11 mouse cellular contexts compared by ENCODE assay signal in genomic region chr1:53824446-53825337, GRCm38 (mm10). TPM values are rescaled to one million over a fixed set of nuclear protein-coding genes. Genes with fewer than 3 reads are reported as not detected.
A peak's percentile ranks its signal among the peaks of the same experiment; 100 is the strongest.
DNase-seq lines count a peak whose midpoint lies in the region; ATAC-seq and TF ChIP-seq lines count a peak whose summit lies in the region.
"Had no signal": no experiment of that assay in that cellular context is flagged by ENCODE, and none has a peak within 500 bp of the region (broad histone marks: within the 10 kb centered on the region; RNA-seq: fewer than 3 reads in every experiment).

No protein-coding gene starts in this region.

- no peak for ATAC-seq in liver, embryonic 16.5 days (ENCODE audit: low read depth)

- intact Hi-C loops in heart, adult 2 months (cut with DNase I): loop anchor here (5.0 kb wide), 1 partner anchor 37 kb away; the partner anchor contains the start of gene Stk17b

- no peak overlapping the region for H3K4me2 ChIP-seq in liver, embryonic 16.5 days (ENCODE audit: low read depth, low read length)
- H3K4me2 ChIP-seq in CH12.LX (ENCODE audit: insufficient read depth, low read depth, poor library complexity, severe bottlenecking): no peak overlapping the region

- TF ChIP-seq POLR2A in heart, adult 2 months (IDR thresholded peaks at IDR 0.05; ENCODE audit: insufficient read depth, low read depth, low read length): no peak
- no peak for TF ChIP-seq POLR2A in CH12.LX (IDR thresholded peaks at IDR 0.05; ENCODE audit: low read depth, low read length)

- peaks cover 3% of the 10 kb centered on the region; the same call in 1 of the 2 replicates for H3K4me1 ChIP-seq in heart, adult 2 months (ENCODE audit: control insufficient read depth, insufficient read depth, low read length)
- H3K4me1 ChIP-seq in heart, embryonic 10.5 days: peaks cover 11% of the 10 kb centered on the region; the same call in 1 of the 2 replicates
- no peaks in the 10 kb centered on the region for H3K4me1 ChIP-seq in liver, embryonic 16.5 days (ENCODE audit: control insufficient read depth, low read depth, low read length)
- peaks cover 9 to 36% of the 10 kb centered on the region in 2 experiments; a peak in 3 of 4 replicates for H3K4me1 ChIP-seq in CH12.LX (ENCODE audit: control insufficient read depth in 1 of 2, insufficient read depth in 2 of 2)
- peaks cover 13% of the 10 kb centered on the region for H3K4me1 ChIP-seq in limb, embryonic 10.5 days

- no peaks in the 10 kb centered on the region for H3K9me3 ChIP-seq in heart, embryonic 10.5 days
- no peaks in the 10 kb centered on the region for H3K9me3 ChIP-seq in liver, embryonic 16.5 days (replicated peaks; ENCODE audit: control insufficient read depth, low read length)
- H3K9me3 ChIP-seq in CH12.LX (replicated peaks; ENCODE audit: low read length): no peaks in the 10 kb centered on the region
- H3K9me3 ChIP-seq in limb, embryonic 10.5 days (replicated peaks): no peaks in the 10 kb centered on the region
- H3K9me3 ChIP-seq: heart, embryonic 15.5 days; neural tube, embryonic 12.5 days had no signal

- TF ChIP-seq EP300 in heart, adult 2 months (IDR thresholded peaks at IDR 0.05; ENCODE audit: insufficient read depth, low read depth, low read length): no peak
- TF ChIP-seq EP300 in CH12.LX (IDR thresholded peaks at IDR 0.05; ENCODE audit: low read length): no peak

- no peaks in the 10 kb centered on the region for H3K79me2 ChIP-seq in heart, adult 2 months (replicated peaks; ENCODE audit: control insufficient read depth, insufficient read depth, low read length)
- H3K79me2 ChIP-seq in CH12.LX (replicated peaks; ENCODE audit: control insufficient read depth, extremely low read depth, insufficient read depth, poor library complexity, severe bottlenecking): no peaks in the 10 kb centered on the region

- dilution Hi-C loops in CH12.LX (cut with MboI; ENCODE audit: extremely low pct_ligation_motif_present, extremely low pct_unique_long_range_greater_than_20kb, low sequenced_read_pairs): no loop called here

- TF ChIP-seq CTCF in heart, adult 2 months (IDR thresholded peaks at IDR 0.05): no peak
- no peak for TF ChIP-seq CTCF in CH12.LX (conservative IDR thresholded peaks at IDR 0.05 in 1 of 2, IDR thresholded peaks at IDR 0.05 in 1 of 2; ENCODE audit: low read depth in 2 of 2, low read length in 2 of 2)

- no peak for TF ChIP-seq RAD21 in CH12.LX (IDR thresholded peaks at IDR 0.05; ENCODE audit: low read depth, low read length)

- peak overlapping the region; percentile 57 for H3K27ac ChIP-seq in heart, adult 2 months
- H3K27ac ChIP-seq in heart, embryonic 10.5 days: no peak overlapping the region
- H3K27ac ChIP-seq in liver, embryonic 16.5 days (ENCODE audit: low read length): peak overlapping the region; percentile 67; the same call in 1 of the 2 replicates
- H3K27ac ChIP-seq in CH12.LX (ENCODE audit: insufficient read depth, low read depth): no peak overlapping the region
- peak overlapping the region; percentile 75; the same call in 1 of the 2 replicates for H3K27ac ChIP-seq in limb, embryonic 10.5 days
- H3K27ac ChIP-seq: heart, embryonic 15.5 days; neural tube, embryonic 12.5 days had no signal

- no peak overlapping the region for H3K9ac ChIP-seq in heart, adult 2 months (ENCODE audit: low read depth, low read length)
- H3K9ac ChIP-seq in liver, embryonic 16.5 days (ENCODE audit: low read depth, low read length): no peak overlapping the region
- peak overlapping the region; percentile 32; the same call in 1 of the 2 replicates for H3K9ac ChIP-seq in CH12.LX (ENCODE audit: insufficient read depth, low read depth)
- H3K9ac ChIP-seq: heart, embryonic 15.5 days; lung, embryonic 14.5 days; neural tube, embryonic 12.5 days had no signal

- DNase-seq in heart, adult 2 months: no peak
- DNase-seq in heart, embryonic 10.5 days (ENCODE audit: low spot score): no peak
- DNase-seq in liver: no peak
- DNase-seq in CH12.LX (ENCODE audit: extremely low read depth): no peak
- no peak for DNase-seq in limb, embryonic 10.5 days (ENCODE audit: low spot score)
- no peak for DNase-seq in adrenal gland, adult 18-20 months (ENCODE audit: low spot score in 2 of 2)
- DNase-seq in cerebellum, adult 11-12 months: no peak

- H3K4me3 ChIP-seq in heart, adult 2 months: no peak overlapping the region
- H3K4me3 ChIP-seq in heart, embryonic 10.5 days: no peak overlapping the region
- no peak overlapping the region for H3K4me3 ChIP-seq in liver, embryonic 16.5 days (ENCODE audit: low read depth, low read length)
- no peak overlapping the region for H3K4me3 ChIP-seq in CH12.LX (replicated peaks in 1 of 3; ENCODE audit: low read depth in 2 of 3, low read length in 2 of 3, poor library complexity in 1 of 3)
- H3K4me3 ChIP-seq in limb, embryonic 10.5 days: no peak overlapping the region
- H3K4me3 ChIP-seq: neural tube, embryonic 12.5 days had no signal

- peaks cover 8% of the 10 kb centered on the region for H3K36me3 ChIP-seq in heart, adult 2 months (ENCODE audit: control insufficient read depth, insufficient read depth, low read length)
- peaks cover 6% of the 10 kb centered on the region; the same call in 1 of the 2 replicates for H3K36me3 ChIP-seq in heart, embryonic 10.5 days
- H3K36me3 ChIP-seq in liver, embryonic 16.5 days (ENCODE audit: control insufficient read depth, insufficient read depth): no peaks in the 10 kb centered on the region
- no peaks in the 10 kb centered on the region for H3K36me3 ChIP-seq in CH12.LX (replicated peaks in 1 of 2; ENCODE audit: control insufficient read depth in 1 of 2, insufficient read depth in 1 of 2, low read length in 1 of 2)
- no peaks in the 10 kb centered on the region for H3K36me3 ChIP-seq in limb, embryonic 10.5 days
- H3K36me3 ChIP-seq: heart, embryonic 15.5 days; neural tube, embryonic 12.5 days had no signal

- WGBS in heart, adult 2 months: 81% methylated on average over 9 of the region's 9 CpGs
- WGBS in heart, embryonic 10.5 days: 68% methylated on average over 9 of the region's 9 CpGs
- 57% methylated on average over 9 of the region's 9 CpGs for WGBS in liver, embryonic 16.5 days (ENCODE audit: insufficient replicate concordance)
- WGBS in limb, embryonic 10.5 days: 89% methylated on average over 9 of the region's 9 CpGs

- H3K27me3 ChIP-seq in heart, adult 2 months (ENCODE audit: control insufficient read depth, insufficient read depth, low read length): no peaks in the 10 kb centered on the region
- H3K27me3 ChIP-seq in heart, embryonic 10.5 days (ENCODE audit: insufficient read depth, poor library complexity, severe bottlenecking): no peaks in the 10 kb centered on the region
- no peaks in the 10 kb centered on the region for H3K27me3 ChIP-seq in liver, embryonic 16.5 days (ENCODE audit: control insufficient read depth, insufficient read depth, low read depth, low read length)
- H3K27me3 ChIP-seq in CH12.LX (replicated peaks): no peaks in the 10 kb centered on the region
- H3K27me3 ChIP-seq in limb, embryonic 10.5 days (ENCODE audit: low read depth, poor library complexity, severe bottlenecking): no peaks in the 10 kb centered on the region
- H3K27me3 ChIP-seq: heart, embryonic 15.5 days had no signal

- in situ Hi-C loops in CH12.LX (cut with MboI; ENCODE audit: low pct_ligation_motif_present, low pct_unique_long_range_greater_than_20kb, low sequenced_read_pairs): no loop called here

TF ChIP-seq in CH12.LX, 34 proteins besides CTCF, POLR2A, EP300 and RAD21:
- TF ChIP-seq BHLHE40 (IDR thresholded peaks at IDR 0.05; ENCODE audit: low read depth, low read length): no peak
- TF ChIP-seq CHD1 (IDR thresholded peaks at IDR 0.05; ENCODE audit: low read depth, low read length): no peak
- no peak for TF ChIP-seq IRF4 (IDR thresholded peaks at IDR 0.05; ENCODE audit: low read depth, low read length)

RNA-seq across cellular contexts. Expression of gene Stk17b, which starts 39.7 kb away (rescaled TPM):
- total RNA-seq in heart, adult 2 months (2021): 10 to 100 TPM; 12.5 to 13.5 TPM
- 3.5 and 4.5 TPM in 2 replicates for polyA plus RNA-seq in heart, adult 2 months (2012; rRNA removed)
- polyA plus RNA-seq in heart, embryonic 10.5 days (2016; fragmentation: Nextera tagmentation; extraction: Ambion mirVana): 12.0 and 15.3 TPM in 2 replicates
- polyA plus RNA-seq in liver, embryonic 16.5 days (2015; fragmentation: Nextera tagmentation; extraction: Ambion mirVana): 21.7 and 22.9 TPM in 2 replicates
- total RNA-seq in CH12.LX (2012; rRNA removed): 25.2 and 27.7 TPM in 2 replicates
- total RNA-seq in CH12.LX (2014; rRNA removed): 58.6 and 70.5 TPM in 2 replicates
- 42.9 and 46.3 TPM in 2 replicates for polyA plus RNA-seq in CH12.LX (2012; ENCODE audit: insufficient read length, low read depth)
- 6.0 and 7.8 TPM in 2 replicates for polyA plus RNA-seq in limb, embryonic 10.5 days (2016; fragmentation: Nextera tagmentation; extraction: Ambion mirVana)
- total RNA-seq in adrenal gland, adult 18-20 months (2021): 10 to 100 TPM; 13.3 to 17.6 TPM

Comparison
In these comparisons a context has a peak if more than half of its experiments do, and no peak if none do; other contexts are left out.
1. H3K27ac ChIP-seq: peak in heart, adult 2 months (single experiment), liver, embryonic 16.5 days (single experiment) and limb, embryonic 10.5 days (single experiment); none in heart, embryonic 10.5 days (single experiment) and CH12.LX (single experiment).